Mouse (Mus musculus): ENCODE data around the gene Trpm8.

DNA sequence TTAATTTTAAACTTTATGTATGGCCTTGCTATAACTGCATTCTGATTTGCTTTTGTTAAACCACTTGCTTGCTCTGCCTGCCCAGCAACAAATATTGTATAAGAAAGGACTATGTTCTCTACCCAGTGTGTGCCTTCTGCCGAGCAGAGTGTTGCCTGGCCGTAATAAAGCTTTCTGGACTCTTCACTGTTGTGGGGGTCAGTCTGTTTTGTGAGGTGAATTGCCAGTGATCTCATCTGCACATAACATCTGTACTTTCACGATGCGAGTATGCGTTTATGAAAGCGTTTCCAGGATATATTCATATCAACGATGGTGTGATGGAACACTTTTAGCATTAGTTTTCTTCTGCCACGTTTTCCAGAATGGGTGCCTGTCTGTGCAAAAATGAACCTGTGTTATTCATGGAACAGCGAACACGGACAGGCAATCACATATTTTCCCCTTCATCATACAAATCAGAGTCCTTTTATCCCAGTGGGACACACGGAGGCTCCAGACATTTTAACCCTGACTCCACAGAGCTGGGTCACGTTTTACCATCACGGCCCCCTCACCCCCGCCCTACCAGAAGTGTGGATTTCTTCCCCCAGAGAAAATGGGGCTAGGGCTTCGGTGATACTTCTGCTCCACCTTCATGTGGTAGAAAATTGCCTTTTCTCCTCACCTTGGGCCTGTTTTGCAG is 2.7 kb downstream of the Trpm8 start:
- TF ChIP-seq CTCF (IDR thresholded peaks at IDR 0.05; ENCODE audit: low read depth) (no peak), EP300 (IDR thresholded peaks at IDR 0.05; ENCODE audit: low read depth) (no peak)

All from heart, postnatal 0 days (tissue).